Mouse (Mus musculus): ENCODE measurements around the gene AC124108.1.

AC124108.1 gene

GRCm38 (mm10) chr1:132200562-132201510 is 9.6 kb downstream of the AC124108.1 start:
- DNase-seq (ENCODE audit: low read depth, low spot score): no peak

GRCm38 (mm10) chr1:132201511-132201860 is 10.2 kb downstream of the AC124108.1 start:
- no peak for DNase-seq (ENCODE audit: low read depth, low spot score)

GRCm38 (mm10) chr1:132201936-132202335 is 10.7 kb downstream of the AC124108.1 start:
- DNase-seq (ENCODE audit: low read depth, low spot score): no peak

- no peak for DNase-seq (ENCODE audit: low read depth, low spot score)
These were observed 11.5 kb downstream of the AC124108.1 start for GRCm38 (mm10) chr1:132202771-132203170.

GRCm38 (mm10) chr1:132205958-132206357 is 14.7 kb downstream of the AC124108.1 start:
- no peak for DNase-seq (ENCODE audit: low read depth, low spot score)

GRCm38 (mm10) chr1:132206828-132207227 is 15.6 kb downstream of the AC124108.1 start:
- DNase-seq (ENCODE audit: low read depth, low spot score): no peak

- peak; percentile 34 for DNase-seq (ENCODE audit: low read depth, low spot score)
These were observed 16.9 kb downstream of the AC124108.1 start for GRCm38 (mm10) chr1:132208154-132208553.

- no peak for DNase-seq (ENCODE audit: low read depth, low spot score)
These were observed 18.1 kb downstream of the AC124108.1 start for GRCm38 (mm10) chr1:132209400-132209799.

- DNase-seq (ENCODE audit: low read depth, low spot score): no peak
These were observed 19.7 kb downstream of the AC124108.1 start for GRCm38 (mm10) chr1:132210922-132211321.

- DNase-seq (ENCODE audit: low read depth, low spot score): no peak
These were observed 20.4 kb downstream of the AC124108.1 start for GRCm38 (mm10) chr1:132211672-132212071.

GRCm38 (mm10) chr1:132212218-132212617 is 21.0 kb downstream of the AC124108.1 start:
- DNase-seq (ENCODE audit: low read depth, low spot score): no peak

GRCm38 (mm10) chr1:132213076-132213475 is 21.8 kb downstream of the AC124108.1 start:
- DNase-seq (ENCODE audit: low read depth, low spot score): no peak

GRCm38 (mm10) chr1:132216276-132216675 is 25.0 kb downstream of the AC124108.1 start:
- DNase-seq (ENCODE audit: low read depth, low spot score): no peak

- no peak for DNase-seq (ENCODE audit: low read depth, low spot score)
These were observed 30.4 kb downstream of the AC124108.1 start for GRCm38 (mm10) chr1:132221627-132222026.

GRCm38 (mm10) chr1:132222166-132222565 is 30.9 kb downstream of the AC124108.1 start:
- DNase-seq (ENCODE audit: low read depth, low spot score): no peak

- no peak for DNase-seq (ENCODE audit: low read depth, low spot score)
These were observed 35.2 kb downstream of the AC124108.1 start for GRCm38 (mm10) chr1:132226297-132227080.

GRCm38 (mm10) chr1:132229667-132230066 is 38.4 kb downstream of the AC124108.1 start, which contains the start of gene Gm10188:
Gene Gm10188, minus strand, starts transcription at chr1:132229767.
- no peak for DNase-seq (ENCODE audit: low read depth, low spot score)

- DNase-seq (ENCODE audit: low read depth, low spot score): no peak
These were observed 40.4 kb downstream of the AC124108.1 start for GRCm38 (mm10) chr1:132231470-132232274.

- DNase-seq (ENCODE audit: low read depth, low spot score): no peak
These were observed 42.3 kb downstream of the AC124108.1 start for GRCm38 (mm10) chr1:132233566-132233965.

- DNase-seq (ENCODE audit: low read depth, low spot score): no peak
These were observed 43.6 kb downstream of the AC124108.1 start for GRCm38 (mm10) chr1:132234757-132235273.

GRCm38 (mm10) chr1:132237585-132238159 is 46.4 kb downstream of the AC124108.1 start:
- peak; percentile 42 for DNase-seq (ENCODE audit: low read depth, low spot score)

Data from retina, adult 2 months (tissue).